Mouse (Mus musculus) C2C12 (cell line): ENCODE data around the gene Ern1.

Source experiments
- CEBPB ChIP-seq: IDR thresholded peaks from one replicate; pipeline ENCODE4 v1.6.1; 2011; ENCODE audit warnings: low read depth, mild to moderate bottlenecking, control low read depth, moderate library complexity
- CTCF ChIP-seq: IDR thresholded peaks from one replicate; pipeline ENCODE4 v1.5.1; 2011; ENCODE audit not compliant: control insufficient read depth, insufficient read depth, insufficient read length
- FOSL1 ChIP-seq: IDR thresholded peaks from one replicate; pipeline ENCODE4 v1.8.0; 2011; ENCODE audit warnings: mild to moderate bottlenecking, low read length; ENCODE audit not compliant: poor library complexity, insufficient read depth, severe bottlenecking
- MAX ChIP-seq: IDR thresholded peaks from one replicate; pipeline ENCODE4 v1.6.1; 2011; ENCODE audit warnings: mild to moderate bottlenecking, control low read depth
- MYOG ChIP-seq: IDR thresholded peaks from one replicate; pipeline ENCODE4 v1.6.1; 2011; ENCODE audit not compliant: control insufficient read depth, insufficient read length; ENCODE audit errors: extremely low read depth
- USF1 ChIP-seq: IDR thresholded peaks from one replicate; pipeline ENCODE4 v1.6.1; 2011; ENCODE audit warnings: low read depth, mild to moderate bottlenecking, control low read depth, moderate library complexity

GRCm38 (mm10) chr11:106485611-106486010 is 2.0 kb downstream of the Ern1 start:
- TF ChIP-seq CTCF, result no peak
- no peak for TF ChIP-seq MAX
- no peak for TF ChIP-seq CEBPB
- TF ChIP-seq USF1, result no peak
- no peak for TF ChIP-seq MYOG
- no peak for TF ChIP-seq FOSL1
